Mouse (Mus musculus) forelimb bud, embryonic 11.5 days (tissue): Measurements from ENCODE around the gene Troap.

Experiments used
- DNase-seq: peaks from one replicate; pipeline ENCODE4 v3.0.0-alpha.2; 2012; ENCODE audit warnings: low read depth, low spot score

The Troap gene

DNA sequence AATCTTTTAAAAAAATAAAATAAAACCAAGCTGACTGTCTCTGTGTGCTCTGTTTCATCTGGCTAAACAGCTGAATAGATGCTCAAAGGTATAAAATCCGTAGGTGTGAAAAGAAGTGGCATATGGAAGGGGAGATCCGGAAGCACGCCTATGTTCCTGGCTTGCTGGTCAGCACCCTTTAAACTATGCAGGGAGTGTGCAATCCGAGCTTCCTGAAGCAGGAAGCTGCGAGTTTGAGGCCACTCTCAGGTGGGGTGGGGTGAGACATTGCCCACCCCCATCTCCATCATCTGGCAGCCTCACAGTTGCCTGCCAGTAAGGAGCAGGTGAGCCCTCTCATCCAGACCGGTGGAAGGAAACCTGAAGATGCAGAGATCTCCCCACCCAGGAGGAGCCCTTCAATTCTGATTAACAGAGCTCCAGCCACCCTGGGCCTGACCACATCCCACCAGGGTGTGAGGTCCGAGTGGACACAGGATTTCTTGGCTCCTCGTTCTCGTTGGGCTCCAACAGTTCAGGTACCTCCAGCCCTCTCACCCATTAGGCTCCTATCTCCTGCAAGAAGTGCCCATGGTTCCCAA, at the start of gene Troap:
Gene Troap (plus strand): TSS at position 557 of the 581 bp plus-strand sequence.
- no peak for DNase-seq

DNA sequence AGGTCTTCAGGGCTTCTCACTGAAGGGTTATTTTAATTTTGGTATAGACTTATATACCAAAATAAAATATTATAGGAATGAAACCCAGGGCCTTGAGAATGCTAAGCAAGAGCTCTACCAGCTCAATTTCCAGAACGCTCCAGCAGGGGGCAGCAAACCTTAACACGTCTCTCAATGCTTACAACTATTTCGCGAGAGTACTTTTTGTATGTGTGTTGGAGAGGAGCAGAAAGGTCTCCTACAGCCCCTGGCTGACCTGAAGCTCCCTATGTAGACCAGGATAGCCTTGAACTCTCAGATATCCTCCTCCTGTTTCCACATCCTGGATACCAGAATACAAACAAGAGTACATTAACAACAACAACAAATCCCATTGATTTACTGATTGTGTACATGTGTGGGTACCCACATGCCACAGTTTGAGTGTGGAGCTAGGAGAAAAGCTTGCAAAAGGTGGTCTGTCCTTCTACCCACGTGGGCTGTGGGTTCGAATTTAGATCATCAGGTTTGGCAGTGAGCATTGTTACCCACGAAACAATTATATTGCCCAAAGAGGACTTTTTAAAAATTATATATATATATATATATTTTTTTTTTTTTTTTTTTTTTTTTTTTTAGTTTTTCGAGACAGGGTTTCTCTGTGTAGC, 49.6 kb upstream of the Troap start:
- peak; percentile 81 for DNase-seq

DNA sequence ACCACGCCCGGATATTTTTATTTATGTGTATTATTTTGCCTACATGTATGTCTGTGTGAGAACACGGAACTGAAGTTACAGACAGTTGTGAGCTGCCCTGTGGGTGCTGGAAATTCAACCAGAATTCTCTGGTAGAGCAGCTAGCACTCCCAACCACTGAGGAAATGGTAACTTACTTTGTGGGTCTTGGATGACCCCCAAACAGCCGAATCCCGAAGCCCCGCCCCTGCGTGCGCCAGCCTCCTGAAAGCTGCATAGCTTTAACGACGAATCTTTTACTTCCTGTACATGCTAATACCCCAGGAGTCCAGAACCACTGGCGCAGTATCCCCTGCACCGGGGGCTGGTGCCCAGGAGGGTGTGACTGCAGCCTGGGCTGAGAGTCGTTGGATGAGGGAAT, 49.0 kb upstream of the Troap start:
- DNase-seq, result no peak

DNA sequence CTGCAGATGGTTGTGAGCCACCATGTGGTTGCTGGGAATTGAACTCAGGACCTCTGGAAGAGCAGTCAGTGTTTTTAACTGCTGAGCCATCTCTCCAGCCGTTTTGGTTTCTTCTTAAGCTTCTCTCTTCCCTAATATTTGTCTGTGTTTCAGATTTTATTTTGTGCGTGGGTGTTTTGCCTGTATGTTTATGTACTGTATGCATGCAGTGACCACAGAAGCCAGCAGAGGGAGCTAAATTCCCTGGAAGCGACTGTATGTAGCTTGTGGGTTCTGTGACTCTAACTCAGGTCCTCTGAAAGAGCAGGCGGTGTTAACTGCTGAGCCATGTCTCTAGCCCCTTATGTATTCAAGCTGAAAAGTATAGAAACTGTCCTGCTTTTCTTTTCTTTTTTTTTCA, 48.1 kb upstream of the Troap start:
- peak; percentile 57 for DNase-seq

DNA sequence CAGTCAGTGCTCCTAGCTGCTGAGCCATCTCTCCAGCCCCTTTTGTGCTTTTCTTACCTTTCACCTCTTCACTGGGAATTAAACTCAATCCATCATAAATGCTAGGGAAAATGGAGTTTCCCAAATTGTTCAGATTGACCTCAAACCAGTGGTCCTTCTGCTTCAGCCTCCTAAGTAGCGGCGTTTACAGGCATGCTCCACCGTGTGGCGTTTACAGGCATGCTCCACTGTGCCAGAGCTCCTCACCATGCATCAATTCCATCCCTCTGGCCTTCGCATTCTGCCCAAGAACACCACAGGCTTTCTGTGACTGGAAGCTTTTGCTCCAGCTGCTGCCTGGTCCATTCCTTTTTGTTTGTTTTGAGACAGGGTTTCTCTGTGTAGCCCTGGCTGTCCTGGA, 47.3 kb upstream of the Troap start:
- no peak for DNase-seq

DNA sequence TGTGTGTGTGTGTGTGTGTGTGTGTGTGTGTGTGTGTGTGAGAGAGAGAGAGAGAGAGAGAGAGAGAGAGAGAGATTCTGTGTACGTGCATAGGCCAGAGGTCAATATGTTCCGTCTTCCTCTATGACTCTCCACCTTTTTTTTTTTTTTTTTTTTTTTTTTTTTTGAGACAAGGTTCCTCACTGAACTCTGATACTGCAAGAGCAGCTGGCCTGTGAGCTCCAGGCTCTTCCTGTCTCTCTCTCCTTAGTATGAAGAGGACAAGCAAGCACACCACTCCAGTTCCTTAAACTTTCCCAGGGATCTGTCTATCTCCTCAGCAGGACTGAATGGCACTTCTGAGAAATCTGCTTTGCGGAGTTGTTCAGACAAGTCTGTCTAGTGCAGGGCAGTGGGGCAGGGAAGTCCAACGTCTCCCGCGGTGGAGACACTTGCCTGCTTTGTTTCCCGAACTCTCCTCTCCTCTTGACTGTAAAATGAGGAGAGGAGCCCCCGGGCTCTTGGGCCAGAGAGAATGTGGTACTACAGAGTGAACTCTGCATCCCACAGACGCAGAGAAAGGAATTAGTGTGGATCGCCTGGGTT, 45.4 kb upstream of the Troap start:
- DNase-seq, result no peak

DNA sequence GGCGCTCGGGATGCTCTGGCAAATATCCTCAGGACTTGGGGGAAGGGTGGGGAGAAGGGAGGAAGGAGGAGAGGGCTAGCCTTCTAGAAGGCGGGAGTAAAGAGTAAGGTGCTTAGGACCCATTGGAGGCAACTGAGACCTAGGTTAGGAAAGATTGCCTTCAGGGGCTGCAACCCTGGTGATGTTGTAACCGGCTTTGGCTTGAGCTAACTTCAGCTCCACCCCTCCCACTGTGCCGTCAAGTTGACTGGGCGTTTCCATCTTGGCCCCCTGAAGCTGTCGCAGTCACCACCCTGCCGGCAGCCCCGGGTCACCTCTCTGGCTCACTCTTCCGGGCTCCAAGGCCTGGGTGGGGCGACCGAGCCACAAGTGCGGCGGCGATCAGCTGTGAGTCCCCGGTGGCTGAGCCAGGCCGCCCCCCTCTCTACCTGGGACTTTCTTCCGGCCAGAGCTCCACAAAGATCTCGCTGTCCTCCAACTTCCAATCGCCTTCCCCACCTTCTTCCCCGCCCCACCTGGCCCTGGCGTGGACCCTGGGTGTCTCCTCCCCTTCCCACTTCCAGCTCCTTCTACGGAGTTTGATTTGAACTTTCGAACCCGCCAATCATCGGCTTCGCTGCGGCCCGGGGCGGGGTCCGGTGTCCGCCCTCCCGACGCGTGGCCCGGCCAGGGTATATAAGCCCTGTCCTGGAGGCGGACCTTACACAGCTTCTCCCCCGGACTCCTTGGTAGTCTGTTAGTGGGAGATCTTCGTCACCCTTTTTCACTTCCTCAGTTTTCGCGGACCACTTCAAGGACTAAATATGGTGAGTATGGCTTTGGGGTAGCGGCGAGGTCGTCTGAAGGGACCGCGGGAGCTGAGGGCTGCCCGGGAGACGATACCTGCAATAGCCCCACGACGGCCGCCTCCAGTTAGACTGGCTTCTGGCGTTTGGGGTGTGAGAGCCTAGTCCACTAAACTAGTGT, 44.5 kb upstream of the Troap start, which contains the start of gene Tuba1c:
Gene Tuba1c (plus strand): TSS at position 273 of the 966 bp plus-strand sequence.
- peak; percentile 93 for DNase-seq

DNA sequence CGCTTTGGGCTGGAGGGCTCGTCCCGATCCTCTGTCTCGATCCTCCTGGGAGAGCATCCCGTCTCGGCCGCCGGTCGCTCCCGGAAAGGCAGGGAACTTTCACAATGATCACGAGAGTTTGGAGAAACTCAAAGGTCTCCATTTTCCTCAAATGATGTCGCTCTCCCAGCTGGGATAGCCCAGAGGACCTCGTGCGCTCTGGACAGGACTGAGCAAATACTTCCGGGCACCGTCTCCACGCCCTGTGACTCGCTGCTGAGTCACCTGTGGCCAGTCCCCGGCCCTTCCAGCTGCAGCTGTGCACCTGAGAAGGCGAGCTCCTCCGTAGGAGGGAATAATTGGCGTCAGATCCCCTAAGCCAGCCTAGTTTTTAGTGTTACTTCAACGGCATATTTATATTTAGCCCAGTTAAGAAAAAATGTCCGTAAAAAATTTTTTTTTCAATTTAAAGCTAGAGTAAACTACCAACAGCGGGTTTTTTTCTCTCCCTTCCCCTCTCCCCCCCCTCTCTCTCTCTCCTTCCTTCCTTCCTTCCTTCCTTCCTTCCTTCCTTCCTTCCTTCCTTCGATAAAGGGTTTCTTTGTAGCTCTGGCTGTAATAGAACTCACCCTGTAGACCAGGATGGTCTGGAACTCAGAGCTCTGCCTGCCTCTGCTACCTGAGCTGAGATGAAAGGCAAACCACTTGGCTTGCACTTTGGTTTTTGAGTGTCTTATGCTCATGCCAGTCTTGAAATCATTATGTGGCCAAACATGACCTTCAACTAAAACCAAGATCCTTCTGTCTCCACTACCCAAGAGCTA, 43.6 kb upstream of the Troap start:
- no peak for DNase-seq

DNA sequence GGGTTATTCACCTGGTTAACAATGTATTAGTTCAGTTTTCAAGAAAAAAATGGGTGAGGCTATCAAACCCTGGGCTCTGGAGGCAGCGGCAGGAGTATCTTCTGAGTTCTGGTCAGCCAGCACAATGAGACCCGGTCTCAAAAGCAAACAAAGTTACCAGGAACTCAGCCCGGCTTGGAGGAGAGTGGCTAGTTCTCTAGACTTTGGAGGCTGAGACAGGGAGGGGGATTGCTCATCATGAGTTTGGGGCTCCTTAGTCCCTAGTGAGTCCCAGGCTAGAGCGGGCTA, 43.0 kb upstream of the Troap start:
- DNase-seq, result no peak

DNA sequence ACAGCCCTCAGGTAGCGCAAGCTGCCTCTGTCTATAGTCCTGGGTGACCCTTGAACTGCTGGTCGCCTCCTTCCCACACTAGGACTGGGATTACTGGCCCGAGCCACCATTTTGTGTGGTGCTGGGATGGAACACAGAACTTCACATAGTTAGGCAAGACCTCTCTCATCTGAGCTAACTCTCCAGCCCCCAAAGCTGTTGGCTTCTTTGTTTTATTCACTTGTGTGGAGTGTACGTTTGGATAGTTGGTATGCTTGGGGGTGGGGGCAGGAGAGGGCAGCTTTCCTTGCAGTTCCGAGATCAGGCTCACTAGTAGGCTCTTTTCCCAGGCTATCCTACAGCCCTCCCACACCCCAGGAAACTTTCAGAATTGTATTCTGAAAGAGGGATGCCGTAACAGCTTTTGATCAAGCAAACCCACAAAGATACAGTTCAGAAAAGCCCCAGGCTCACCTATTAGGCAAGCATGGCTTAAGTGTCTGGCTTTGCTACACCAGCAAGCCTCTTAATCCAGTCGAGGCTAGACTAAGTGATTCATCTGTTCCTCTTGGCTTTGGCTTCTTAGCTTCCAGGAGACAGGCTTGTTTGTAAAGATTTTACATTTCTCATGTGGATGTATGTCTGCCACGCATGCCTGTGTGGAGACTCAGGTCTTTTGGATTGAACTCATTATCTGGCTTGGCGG, 42.2 kb upstream of the Troap start:
- DNase-seq, result no peak

DNA sequence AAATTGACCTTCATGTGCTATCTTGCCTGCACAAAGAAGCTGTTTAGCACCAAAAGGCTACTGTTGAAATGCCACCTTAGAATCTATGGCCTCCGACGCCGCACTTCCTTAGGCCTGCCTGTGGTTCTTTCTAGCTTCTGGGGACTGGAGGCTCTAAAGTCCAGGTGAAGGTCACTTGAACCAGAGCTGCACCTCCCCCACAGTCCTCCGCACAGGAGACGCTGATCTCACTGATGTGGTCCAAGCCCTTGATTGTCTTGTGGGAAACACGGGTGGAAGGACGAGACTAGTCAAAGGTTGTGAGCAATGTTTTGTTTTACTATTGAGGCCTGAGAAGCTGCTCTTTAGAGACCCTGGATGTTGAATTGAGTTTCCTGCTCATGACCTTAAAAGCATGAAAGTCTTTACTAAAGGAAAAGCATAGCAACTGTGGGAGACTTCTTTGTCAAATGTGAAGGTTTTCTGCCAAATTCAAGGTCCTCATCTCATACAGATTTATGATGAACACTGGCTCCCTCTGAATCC, 41.6 kb upstream of the Troap start:
- DNase-seq, result no peak

DNA sequence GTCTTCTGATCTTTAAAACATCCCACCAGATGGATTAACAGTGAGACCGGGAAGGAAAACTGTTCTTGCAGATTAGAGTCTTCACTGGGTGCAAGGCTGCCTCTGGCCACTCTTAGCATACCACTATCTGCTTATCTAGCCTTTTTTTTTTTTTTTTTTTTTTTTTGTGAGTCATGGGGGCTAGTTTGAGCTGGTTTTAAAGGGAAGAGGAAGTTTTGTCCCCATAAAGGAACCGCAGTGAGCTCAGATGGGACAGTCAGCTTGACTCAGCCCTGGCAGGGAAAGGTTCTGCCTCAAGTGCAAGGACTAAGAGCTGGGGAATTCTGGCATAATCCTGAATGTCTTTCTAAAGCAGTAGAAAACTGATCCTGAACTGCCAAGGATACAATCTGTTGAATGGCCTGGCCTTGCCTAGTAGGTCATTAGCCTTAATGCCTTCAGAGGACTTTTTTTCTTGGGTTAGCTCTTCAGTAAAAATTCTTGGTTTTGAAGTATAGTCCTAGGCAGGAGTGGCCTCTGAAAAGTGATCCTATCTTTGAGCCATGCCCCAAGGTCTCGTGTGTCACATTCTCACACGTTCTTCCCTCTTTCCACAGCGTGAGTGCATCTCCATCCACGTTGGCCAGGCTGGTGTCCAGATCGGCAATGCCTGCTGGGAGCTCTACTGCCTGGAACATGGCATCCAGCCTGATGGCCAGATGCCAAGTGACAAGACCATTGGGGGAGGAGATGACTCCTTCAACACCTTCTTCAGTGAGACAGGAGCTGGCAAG, 40.7 kb upstream of the Troap start:
- no peak for DNase-seq

DNA sequence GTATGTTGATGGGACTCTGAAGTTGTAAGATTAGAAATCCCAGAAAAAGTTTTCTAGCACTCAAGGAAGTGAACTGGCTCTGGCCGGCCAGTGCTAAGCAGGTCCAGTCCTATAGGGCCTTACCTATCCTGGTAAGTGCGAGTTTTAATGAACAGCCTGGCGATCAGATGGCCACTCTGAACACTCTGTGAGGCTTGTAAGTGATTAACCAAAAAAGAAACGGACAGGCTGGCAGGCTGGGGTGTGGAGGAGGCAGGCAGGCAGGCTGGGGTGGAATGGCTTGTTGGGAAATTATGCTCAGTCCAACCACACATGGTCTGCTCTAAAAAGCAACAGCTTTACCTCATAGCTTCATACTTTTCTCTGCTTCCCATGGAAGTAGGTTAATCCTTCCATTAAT, 38.9 kb upstream of the Troap start:
- DNase-seq, result no peak

DNA sequence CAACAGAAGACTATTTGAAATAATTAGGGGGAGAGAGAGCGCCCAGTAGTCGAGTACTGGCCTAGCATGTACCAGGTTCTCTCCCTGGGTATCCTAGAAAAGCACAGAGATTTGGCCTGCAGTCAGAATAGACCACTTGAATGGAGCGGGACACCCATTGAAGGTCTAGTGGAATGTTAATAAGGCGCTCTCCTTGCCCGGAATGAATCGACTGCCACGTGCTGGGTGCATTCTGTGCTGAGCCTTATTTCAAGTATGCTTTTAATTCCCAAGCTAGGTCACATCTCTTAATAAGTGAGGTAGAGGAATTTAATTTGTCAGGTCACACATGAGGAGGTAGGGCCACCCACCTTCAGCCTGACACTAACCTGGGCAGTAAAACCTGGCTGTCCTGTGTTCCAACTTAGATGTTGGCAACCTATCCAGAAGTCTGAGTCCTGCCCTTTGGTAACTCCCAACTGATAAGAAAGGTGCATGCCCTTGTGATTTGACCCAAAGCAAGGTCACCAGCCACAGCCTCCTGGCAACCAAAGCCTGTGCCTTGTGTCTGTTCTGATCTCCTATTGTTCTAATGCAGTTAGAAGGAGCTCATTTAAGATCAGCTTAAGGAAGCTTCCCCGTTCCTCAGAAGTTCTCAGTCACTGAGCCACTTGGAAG, 38.0 kb upstream of the Troap start:
- no peak for DNase-seq

DNA sequence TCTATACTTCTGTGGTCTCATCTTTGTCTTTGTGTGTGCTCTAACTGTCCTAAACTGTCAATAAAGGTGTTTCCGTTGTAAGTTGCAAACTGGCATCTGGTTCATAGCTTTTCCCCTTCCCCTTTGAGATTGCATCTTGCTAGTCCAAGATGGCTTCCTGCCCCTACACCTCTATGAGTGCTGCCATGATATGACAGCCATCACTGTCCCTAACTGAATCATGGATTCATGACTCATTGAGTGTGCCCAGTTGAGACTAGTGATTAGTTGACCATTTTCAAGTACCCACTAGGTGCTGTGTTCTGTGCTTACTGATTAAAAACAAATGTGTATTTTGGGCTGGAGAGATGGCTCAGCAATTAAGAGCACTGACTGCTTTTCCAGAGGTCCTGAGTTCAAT, 36.4 kb upstream of the Troap start:
- DNase-seq, result no peak

DNA sequence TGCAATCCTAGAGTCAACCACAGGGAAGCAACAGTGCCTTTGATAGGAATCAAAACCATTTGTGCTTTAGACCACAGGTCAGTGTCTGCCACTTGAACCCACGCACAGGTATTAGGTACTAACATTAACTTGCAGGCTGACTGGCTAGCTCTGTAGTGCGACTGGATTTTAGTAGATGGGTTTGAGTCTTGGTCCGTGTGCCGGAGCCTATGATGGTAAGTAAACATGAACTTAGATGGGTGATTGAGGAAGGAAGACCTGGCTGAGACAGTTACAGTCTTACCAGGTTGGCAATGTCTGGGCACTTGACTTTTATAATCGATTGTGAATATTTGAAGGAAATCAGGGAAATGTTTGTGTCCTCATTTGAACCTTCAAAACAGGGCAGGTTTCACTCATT, 35.6 kb upstream of the Troap start:
- DNase-seq, result no peak

DNA sequence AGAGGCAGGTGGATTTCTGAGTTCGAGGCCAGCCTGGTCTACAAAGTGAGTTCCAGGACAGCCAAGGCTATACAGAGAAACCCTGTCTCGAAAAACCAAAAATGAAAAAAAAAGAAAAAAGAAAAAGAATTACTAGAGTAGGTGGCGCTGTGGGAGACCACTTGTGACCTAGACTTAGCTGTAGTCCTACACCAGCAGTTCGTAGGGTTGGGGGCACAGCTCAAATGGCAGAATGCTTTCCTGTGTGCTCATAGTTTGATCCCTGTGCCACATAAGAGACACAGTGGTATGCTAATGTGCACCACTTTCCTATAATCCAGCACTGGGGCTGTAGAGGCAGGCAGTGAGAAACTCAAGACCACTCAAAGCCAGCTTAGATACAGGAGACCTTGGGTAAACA, 35.1 kb upstream of the Troap start:
- no peak for DNase-seq

DNA sequence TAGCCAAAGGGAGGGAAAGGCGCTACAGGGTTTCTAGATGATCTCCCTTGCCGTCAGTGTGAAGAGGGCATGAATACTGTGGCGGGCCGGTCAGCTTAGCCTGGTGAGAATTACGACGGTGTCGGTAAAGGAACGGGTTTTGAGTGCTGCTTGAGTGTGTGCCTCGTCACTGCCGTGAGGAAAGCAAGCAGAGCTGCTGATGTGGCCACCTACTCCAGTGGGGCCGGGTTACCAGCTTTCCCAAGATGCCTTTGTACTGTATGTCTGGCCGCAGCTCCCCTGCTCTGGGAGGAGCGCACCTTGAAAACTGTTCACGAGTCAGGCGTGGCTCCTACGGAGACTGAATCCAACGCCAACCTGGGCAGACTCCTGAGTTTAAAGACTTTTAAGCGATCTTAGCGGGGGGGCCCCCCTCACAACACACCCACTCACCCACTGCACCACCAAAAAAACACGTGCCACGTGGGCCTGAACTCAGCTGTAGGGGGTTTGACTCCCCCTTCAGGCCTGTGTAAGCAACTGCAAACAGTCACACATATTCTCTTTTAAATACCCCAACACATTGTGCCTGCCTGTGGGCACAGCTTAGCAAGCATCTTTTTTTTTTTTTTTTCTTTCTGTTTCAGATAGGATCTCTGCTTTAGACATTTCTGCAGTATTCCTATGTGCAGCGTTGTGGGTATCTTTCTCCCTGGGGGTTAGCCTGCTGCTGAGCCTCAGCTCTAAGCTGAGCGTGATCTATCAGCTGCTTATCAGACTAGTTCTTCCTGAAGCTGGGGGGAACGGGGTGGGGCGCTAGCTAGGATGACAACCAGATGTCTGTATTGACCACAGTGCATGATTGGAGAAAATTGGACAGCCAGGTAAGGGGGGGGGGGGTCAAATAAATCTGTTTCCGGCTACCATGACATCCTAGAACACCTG, 34.1 kb upstream of the Troap start:
- DNase-seq, result no peak
